Mouse (Mus musculus): ENCODE measurements around the gene Prorsd1.

GRCm38 (mm10) chr11:29547752-29548503, 33.1 kb upstream of the Prorsd1 start, which contains the start of the genes Clhc1 and Rps27a:
- TF ChIP-seq GATA1 (IDR thresholded peaks at IDR 0.05; ENCODE audit: low read length) (no peak), TAL1 (IDR thresholded peaks at IDR 0.05; ENCODE audit: low read length) (no peak)

Data from erythroblast, embryonic 14.5 days (primary cell).